Mouse (Mus musculus): ENCODE data around the gene 4930426L09Rik. TPM values are rescaled to one million over a fixed set of nuclear protein-coding genes. Genes with fewer than 3 reads are reported as not detected.

Gene 4930426L09Rik
- polyA plus RNA-seq, 1 experiment from 2014 or later = 0.55 TPM

DNA sequence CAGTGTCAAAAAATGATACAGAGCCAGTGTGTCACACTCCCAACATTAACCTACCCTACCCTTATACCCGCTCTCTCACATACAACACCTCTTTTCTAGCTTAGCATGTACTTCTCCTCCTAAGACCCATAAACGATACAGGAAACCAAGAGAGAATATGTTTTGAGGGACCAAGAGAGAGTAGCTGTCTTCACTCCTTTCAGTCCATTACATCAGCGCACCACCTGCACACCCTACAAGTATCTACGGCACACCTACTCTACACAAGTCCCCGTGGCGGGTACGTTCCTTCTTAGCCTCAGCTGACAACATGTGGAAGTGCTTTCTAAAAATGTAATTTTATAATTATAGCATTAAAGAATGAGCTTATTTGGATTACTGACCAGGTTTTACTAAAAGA is 40.7 kb upstream of the 4930426L09Rik start:
- 94% methylated on average over 7 of the region's 7 CpGs for WGBS
- H3K9ac ChIP-seq (replicated peaks; ENCODE audit: low read depth, low read length) = no peak overlapping the region
- H3K9me3 ChIP-seq (ENCODE audit: control insufficient read depth, low read length) = no peaks in the 10 kb centered on the region
- ATAC-seq (ENCODE audit: low read depth) = no peak
- no peak overlapping the region for H3K27ac ChIP-seq (ENCODE audit: low read depth, low read length)
- no peaks in the 10 kb centered on the region for H3K36me3 ChIP-seq (ENCODE audit: control insufficient read depth, insufficient read depth, low read length)
- no peak overlapping the region for H3K4me2 ChIP-seq (ENCODE audit: low read depth, low read length)
- no peaks in the 10 kb centered on the region for H3K27me3 ChIP-seq (ENCODE audit: control insufficient read depth, insufficient read depth, low read length)
- 0 out of 2 replicates have a peak, but pooled peaks cover 6% of the 10 kb centered on the region for H3K4me1 ChIP-seq (ENCODE audit: control insufficient read depth, insufficient read depth, low read length)
- H3K4me3 ChIP-seq (ENCODE audit: low read depth, low read length) = no peak overlapping the region

DNA sequence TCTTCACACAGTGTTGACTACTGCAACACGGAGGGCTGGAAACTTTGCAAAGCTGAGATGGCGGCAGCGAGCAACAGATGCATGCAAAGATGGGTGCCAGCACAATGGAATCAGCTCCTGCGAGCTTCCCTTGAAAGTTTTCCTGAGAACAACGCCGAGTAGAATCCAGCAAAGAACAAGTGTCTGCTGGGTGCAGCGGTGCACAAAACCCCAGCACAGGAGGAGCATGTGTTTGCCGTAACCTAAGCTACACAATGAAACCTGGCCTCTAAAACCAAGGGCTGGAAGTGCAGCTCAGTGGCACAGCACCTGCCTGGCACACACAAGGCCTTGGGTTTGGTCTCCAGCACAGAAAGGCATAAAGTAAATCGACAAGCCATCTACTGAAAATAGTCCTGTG is 40.1 kb upstream of the 4930426L09Rik start:
- 84% methylated on average over 9 of the region's 9 CpGs for WGBS
- no peak for ATAC-seq (ENCODE audit: low read depth)
- Histone ChIP-seq H3K36me3 (ENCODE audit: control insufficient read depth, insufficient read depth, low read length) (no peaks in the 10 kb centered on the region), H3K4me2 (ENCODE audit: low read depth, low read length) (no peak overlapping the region), H3K4me3 (ENCODE audit: low read depth, low read length) (no peak overlapping the region), H3K27me3 (ENCODE audit: control insufficient read depth, insufficient read depth, low read length) (no peaks in the 10 kb centered on the region), H3K9me3 (ENCODE audit: control insufficient read depth, low read length) (no peaks in the 10 kb centered on the region), H3K4me1 (ENCODE audit: control insufficient read depth, insufficient read depth, low read length) (0 out of 2 replicates have a peak, but pooled peaks cover 6% of the 10 kb centered on the region), H3K9ac (replicated peaks; ENCODE audit: low read depth, low read length) (no peak overlapping the region), H3K27ac (ENCODE audit: low read depth, low read length) (no peak overlapping the region)

- Histone ChIP-seq H3K27me3 (ENCODE audit: control insufficient read depth, insufficient read depth, low read length) (no peaks in the 10 kb centered on the region), H3K4me1 (ENCODE audit: control insufficient read depth, insufficient read depth, low read length) (0 out of 2 replicates have a peak, but pooled peaks cover 6% of the 10 kb centered on the region), H3K9ac (replicated peaks; ENCODE audit: low read depth, low read length) (no peak overlapping the region), H3K36me3 (ENCODE audit: control insufficient read depth, insufficient read depth, low read length) (no peaks in the 10 kb centered on the region), H3K27ac (ENCODE audit: low read depth, low read length) (no peak overlapping the region), H3K9me3 (ENCODE audit: control insufficient read depth, low read length) (no peaks in the 10 kb centered on the region), H3K4me3 (ENCODE audit: low read depth, low read length) (no peak overlapping the region), H3K4me2 (ENCODE audit: low read depth, low read length) (no peak overlapping the region)
- no peak for ATAC-seq (ENCODE audit: low read depth)
- WGBS = 90% methylated on average over 5 of the region's 5 CpGs
Measured at GRCm38 (mm10) chr2:18958501-18958900, 39.6 kb upstream of the 4930426L09Rik start.

- ATAC-seq (ENCODE audit: low read depth) = no peak
- H3K4me2 ChIP-seq (ENCODE audit: low read depth, low read length) = no peak overlapping the region
- 0 out of 2 replicates have a peak, but pooled peaks cover 6% of the 10 kb centered on the region for H3K4me1 ChIP-seq (ENCODE audit: control insufficient read depth, insufficient read depth, low read length)
- no peak overlapping the region for H3K27ac ChIP-seq (ENCODE audit: low read depth, low read length)
- no peak overlapping the region for H3K9ac ChIP-seq (replicated peaks; ENCODE audit: low read depth, low read length)
- H3K36me3 ChIP-seq (ENCODE audit: control insufficient read depth, insufficient read depth, low read length) = no peaks in the 10 kb centered on the region
- no peaks in the 10 kb centered on the region for H3K27me3 ChIP-seq (ENCODE audit: control insufficient read depth, insufficient read depth, low read length)
- H3K4me3 ChIP-seq (ENCODE audit: low read depth, low read length) = no peak overlapping the region
- H3K9me3 ChIP-seq (ENCODE audit: control insufficient read depth, low read length) = no peaks in the 10 kb centered on the region
- WGBS = 93% methylated on average over 6 of the region's 6 CpGs
Measured at GRCm38 (mm10) chr2:18959008-18959407, 39.1 kb upstream of the 4930426L09Rik start.

- H3K27ac ChIP-seq (ENCODE audit: low read depth, low read length) = no peak overlapping the region
- H3K4me3 ChIP-seq (ENCODE audit: low read depth, low read length) = no peak overlapping the region
- 93% methylated on average over 5 of the region's 5 CpGs for WGBS
- no peaks in the 10 kb centered on the region for H3K9me3 ChIP-seq (ENCODE audit: control insufficient read depth, low read length)
- no peak for ATAC-seq (ENCODE audit: low read depth)
- H3K4me2 ChIP-seq (ENCODE audit: low read depth, low read length) = no peak overlapping the region
- H3K4me1 ChIP-seq (ENCODE audit: control insufficient read depth, insufficient read depth, low read length) = 0 out of 2 replicates have a peak, but pooled peaks cover 6% of the 10 kb centered on the region
- no peaks in the 10 kb centered on the region for H3K27me3 ChIP-seq (ENCODE audit: control insufficient read depth, insufficient read depth, low read length)
- H3K9ac ChIP-seq (replicated peaks; ENCODE audit: low read depth, low read length) = no peak overlapping the region
- no peaks in the 10 kb centered on the region for H3K36me3 ChIP-seq (ENCODE audit: control insufficient read depth, insufficient read depth, low read length)
Measured at GRCm38 (mm10) chr2:18959558-18959957, 38.6 kb upstream of the 4930426L09Rik start.

GRCm38 (mm10) chr2:18960376-18960973 is 37.7 kb upstream of the 4930426L09Rik start:
- Histone ChIP-seq H3K27ac (ENCODE audit: low read depth, low read length) (no peak overlapping the region), H3K9ac (replicated peaks; ENCODE audit: low read depth, low read length) (no peak overlapping the region), H3K4me3 (ENCODE audit: low read depth, low read length) (no peak overlapping the region), H3K27me3 (ENCODE audit: control insufficient read depth, insufficient read depth, low read length) (no peaks in the 10 kb centered on the region), H3K9me3 (ENCODE audit: control insufficient read depth, low read length) (no peaks in the 10 kb centered on the region), H3K36me3 (ENCODE audit: control insufficient read depth, insufficient read depth, low read length) (no peaks in the 10 kb centered on the region), H3K4me2 (ENCODE audit: low read depth, low read length) (no peak overlapping the region), H3K4me1 (ENCODE audit: control insufficient read depth, insufficient read depth, low read length) (0 out of 2 replicates have a peak, but pooled peaks cover 6% of the 10 kb centered on the region)
- ATAC-seq (ENCODE audit: low read depth) = no peak
- 38% methylated on average over 7 of the region's 7 CpGs for WGBS

DNA sequence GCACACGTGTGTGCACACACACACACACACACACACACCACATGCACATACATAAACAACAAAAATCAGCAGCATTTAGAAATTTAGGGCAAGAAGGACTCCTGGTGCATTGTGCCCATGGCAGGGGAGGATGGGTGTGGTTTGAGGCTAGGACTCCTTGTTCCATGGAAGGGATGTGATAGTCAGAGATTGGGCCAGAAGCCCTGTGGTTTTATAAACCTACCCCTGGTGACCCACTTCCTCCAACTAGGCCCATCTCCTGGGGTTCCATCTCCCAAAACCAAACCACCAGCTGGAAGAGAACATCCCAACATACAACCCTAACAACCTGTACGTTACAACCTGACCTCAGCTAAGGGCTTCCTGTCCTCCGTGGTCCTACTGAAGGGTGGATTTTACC is 35.6 kb upstream of the 4930426L09Rik start:
- WGBS = 77% methylated on average over 3 of the region's 3 CpGs
- no peaks in the 10 kb centered on the region for H3K9me3 ChIP-seq (ENCODE audit: control insufficient read depth, low read length)
- H3K4me1 ChIP-seq (ENCODE audit: control insufficient read depth, insufficient read depth, low read length) = 0 out of 2 replicates have a peak, but pooled peaks cover 6% of the 10 kb centered on the region
- ATAC-seq (ENCODE audit: low read depth) = no peak
- H3K27ac ChIP-seq (ENCODE audit: low read depth, low read length) = no peak overlapping the region
- H3K4me2 ChIP-seq (ENCODE audit: low read depth, low read length) = no peak overlapping the region
- H3K27me3 ChIP-seq (ENCODE audit: control insufficient read depth, insufficient read depth, low read length) = no peaks in the 10 kb centered on the region
- H3K36me3 ChIP-seq (ENCODE audit: control insufficient read depth, insufficient read depth, low read length) = no peaks in the 10 kb centered on the region
- H3K4me3 ChIP-seq (ENCODE audit: low read depth, low read length) = no peak overlapping the region
- no peak overlapping the region for H3K9ac ChIP-seq (replicated peaks; ENCODE audit: low read depth, low read length)

DNA sequence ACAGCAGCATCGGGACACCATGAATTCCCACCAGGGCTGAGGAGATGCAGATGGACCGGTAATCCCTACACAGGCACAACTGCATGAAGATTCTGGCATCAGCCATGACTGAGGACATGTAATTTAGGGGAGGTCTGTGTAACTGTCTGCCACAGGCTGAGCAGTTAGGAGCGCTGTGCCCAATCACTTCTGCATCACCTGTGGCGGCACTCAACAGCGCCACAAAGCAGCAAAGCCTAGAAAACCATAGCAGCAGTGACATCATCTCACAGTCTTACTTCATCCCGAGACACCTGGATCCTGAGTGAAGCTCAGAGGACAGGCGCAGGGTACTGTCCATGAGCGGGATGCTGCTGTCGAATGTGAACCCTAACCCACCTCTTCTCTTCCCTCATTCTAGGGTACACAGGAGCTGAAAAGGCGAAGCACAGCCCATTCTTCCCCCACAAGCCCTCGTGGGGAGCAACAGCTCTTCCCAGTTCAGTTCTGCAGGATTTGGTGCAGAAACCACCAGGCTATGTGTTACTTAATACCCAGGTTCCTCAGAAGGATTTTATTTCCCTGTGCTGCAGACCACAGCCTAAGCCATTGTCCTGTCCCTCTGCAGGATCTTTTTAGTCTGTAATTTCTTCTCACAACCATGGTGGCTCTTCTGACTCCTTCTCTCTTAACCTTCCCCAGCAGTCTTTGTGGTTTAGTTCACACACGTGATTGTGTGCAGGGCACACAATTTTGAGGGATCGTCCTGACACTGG is 34.7 kb upstream of the 4930426L09Rik start:
- 83% methylated on average over 13 of the region's 13 CpGs for WGBS
- no peak overlapping the region for H3K27ac ChIP-seq (ENCODE audit: low read depth, low read length)
- no peak for ATAC-seq (ENCODE audit: low read depth)

DNA sequence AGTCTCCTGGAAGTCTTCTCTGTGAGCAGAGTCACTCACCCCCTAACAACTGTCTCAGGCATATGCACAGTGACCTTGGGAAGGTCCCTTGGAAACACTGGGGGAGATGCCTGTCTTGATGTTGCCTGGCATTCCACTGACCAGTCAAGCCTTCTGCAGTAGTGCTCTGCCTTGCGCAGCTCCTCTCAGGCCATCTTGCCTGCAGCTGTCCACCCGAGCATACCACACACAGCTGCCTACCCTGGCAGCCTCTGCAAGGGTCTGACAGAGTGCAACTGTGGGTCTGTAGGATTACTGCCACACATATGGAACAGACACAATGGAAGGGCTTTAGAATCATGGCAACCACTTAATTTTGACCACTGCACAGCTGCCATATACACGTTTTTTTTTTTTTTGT is 33.0 kb upstream of the 4930426L09Rik start:
- H3K9ac ChIP-seq (replicated peaks; ENCODE audit: low read depth, low read length) = no peak overlapping the region
- H3K4me1 ChIP-seq (ENCODE audit: control insufficient read depth, insufficient read depth, low read length) = 0 out of 2 replicates have a peak, but pooled peaks cover 6% of the 10 kb centered on the region
- H3K4me2 ChIP-seq (ENCODE audit: low read depth, low read length) = no peak overlapping the region
- no peaks in the 10 kb centered on the region for H3K9me3 ChIP-seq (ENCODE audit: control insufficient read depth, low read length)
- 85% methylated on average over 3 of the region's 3 CpGs for WGBS
- no peaks in the 10 kb centered on the region for H3K36me3 ChIP-seq (ENCODE audit: control insufficient read depth, insufficient read depth, low read length)
- H3K27ac ChIP-seq (ENCODE audit: low read depth, low read length) = no peak overlapping the region
- H3K27me3 ChIP-seq (ENCODE audit: control insufficient read depth, insufficient read depth, low read length) = no peaks in the 10 kb centered on the region
- no peak for ATAC-seq (ENCODE audit: low read depth)
- H3K4me3 ChIP-seq (ENCODE audit: low read depth, low read length) = no peak overlapping the region

More for the DNA sequence above, 34.7 kb upstream of the 4930426L09Rik start:
- Histone ChIP-seq H3K27me3 (ENCODE audit: control insufficient read depth, insufficient read depth, low read length) (no peaks in the 10 kb centered on the region), H3K9me3 (ENCODE audit: control insufficient read depth, low read length) (no peaks in the 10 kb centered on the region), H3K4me1 (ENCODE audit: control insufficient read depth, insufficient read depth, low read length) (0 out of 2 replicates have a peak, but pooled peaks cover 6% of the 10 kb centered on the region), H3K36me3 (ENCODE audit: control insufficient read depth, insufficient read depth, low read length) (no peaks in the 10 kb centered on the region), H3K4me2 (ENCODE audit: low read depth, low read length) (no peak overlapping the region), H3K9ac (replicated peaks; ENCODE audit: low read depth, low read length) (no peak overlapping the region), H3K4me3 (ENCODE audit: low read depth, low read length) (no peak overlapping the region)

Data from neural tube, embryonic 14.5 days (tissue).